Comparison of ENCODE assay signal across 9 mouse cellular contexts in genomic region chr2:78931358-78931757, GRCm38 (mm10).
DNase-seq lines count a peak whose midpoint lies in the region; ATAC-seq and TF ChIP-seq lines count a peak whose summit lies in the region.
"Had no signal": no experiment of that assay in that cellular context is flagged by ENCODE, and none has a peak within 500 bp of the region (broad histone marks: within the 10 kb centered on the region; RNA-seq: fewer than 3 reads in every experiment).

No protein-coding gene starts in this region.

- H3K36me3 ChIP-seq in heart, postnatal 0 days (replicated peaks; ENCODE audit: control insufficient read depth, insufficient read depth, low read length), result no peaks in the 10 kb centered on the region
- H3K36me3 ChIP-seq in thymus, adult 2 months (ENCODE audit: control insufficient read depth, insufficient read depth, low read length), result no peaks in the 10 kb centered on the region

- no peak overlapping the region for H3K4me2 ChIP-seq in heart, postnatal 0 days (ENCODE audit: low read depth, low read length)

- H3K27ac ChIP-seq in heart, postnatal 0 days (ENCODE audit: low read depth), result no peak overlapping the region
- H3K27ac ChIP-seq in thymus, adult 2 months (ENCODE audit: control insufficient read depth, insufficient read depth, low read length), result no peak overlapping the region

- intact Hi-C loops in heart, postnatal 14 days (cut with DNase I), result no loop called here

- TF ChIP-seq EP300 in heart, postnatal 0 days (IDR thresholded peaks at IDR 0.05; ENCODE audit: low read depth), result no peak

- H3K9ac ChIP-seq in heart, postnatal 0 days (replicated peaks; ENCODE audit: low read depth, low read length), result no peak overlapping the region

- TF ChIP-seq CTCF in heart, postnatal 0 days (IDR thresholded peaks at IDR 0.05; ENCODE audit: low read depth), result peak; percentile 44
- no peak for TF ChIP-seq CTCF in thymus, adult 2 months (IDR thresholded peaks at IDR 0.05; ENCODE audit: borderline replicate concordance, control insufficient read depth, extremely low read depth, insufficient read depth, low read length, poor library complexity)

- ATAC-seq in heart, postnatal 0 days (ENCODE audit: insufficient read depth, low read depth), result no peak
- ATAC-seq in erythroblast, adult 5-6 weeks (replicated peaks; ENCODE audit: low FRiP score, poor library complexity, severe bottlenecking), result 0 out of 2 replicates have a peak, but pooled peaks have one; percentile 62
- ATAC-seq in cerebellum, adult (ENCODE audit: insufficient number of reproducible peaks, low FRiP score, low TSS enrichment), result no peak

- H3K27me3 ChIP-seq in heart, postnatal 0 days (ENCODE audit: control insufficient read depth, insufficient read depth, low read length), result no peaks in the 10 kb centered on the region
- no peaks in the 10 kb centered on the region for H3K27me3 ChIP-seq in thymus, adult 2 months (ENCODE audit: control insufficient read depth, insufficient read depth, low read length)

- no peaks in the 10 kb centered on the region for H3K9me3 ChIP-seq in heart, postnatal 0 days (replicated peaks; ENCODE audit: control insufficient read depth, low read length)

- DNase-seq in heart, postnatal 0 days (ENCODE audit: low spot score), result peak; percentile 29
- DNase-seq in heart, postnatal 14 days, result no peak
- DNase-seq in thymus, adult 2 months, result peak; percentile 5
- no peak for DNase-seq in thymus, postnatal 4 days
- no peak for DNase-seq in natural killer cell, adult 2 months (ENCODE audit: low spot score in 2 of 2)
- DNase-seq in adrenal gland, postnatal 4 days (ENCODE audit: low spot score in 2 of 2), result no peak
- DNase-seq: kidney, adult 8-10 months had no signal

- H3K4me1 ChIP-seq in heart, postnatal 0 days (ENCODE audit: control insufficient read depth, insufficient read depth), result no peaks in the 10 kb centered on the region
- no peaks in the 10 kb centered on the region for H3K4me1 ChIP-seq in thymus, adult 2 months (replicated peaks; ENCODE audit: control insufficient read depth, insufficient read depth, low read length)

- WGBS in heart, postnatal 0 days, result 38% methylated on average over 2 of the region's 2 CpGs
- 37% methylated on average over 2 of the region's 2 CpGs for WGBS in thymus, adult 2 months

- TF ChIP-seq POLR2A in thymus, adult 2 months (IDR thresholded peaks at IDR 0.05; ENCODE audit: control insufficient read depth, extremely low read depth, insufficient read depth, low read length, poor library complexity), result no peak

- no peak overlapping the region for H3K4me3 ChIP-seq in heart, postnatal 0 days (ENCODE audit: low read depth, low read length)
- H3K4me3 ChIP-seq in thymus, adult 2 months (ENCODE audit: control insufficient read depth, insufficient read depth, low read length), result no peak overlapping the region

Comparison
In these comparisons a context has a peak if more than half of its experiments do, and no peak if none do; other contexts are left out.
1. DNase-seq: peak in heart, postnatal 0 days (single experiment) and thymus, adult 2 months (single experiment); none in heart, postnatal 14 days (0 of 2), thymus, postnatal 4 days (single experiment), natural killer cell, adult 2 months (0 of 2) and adrenal gland, postnatal 4 days (0 of 2).